Mouse (Mus musculus) heart, embryonic 13.5 days (tissue): ENCODE results near the gene Manbal. TPM values are rescaled to one million over a fixed set of nuclear protein-coding genes. Genes with fewer than 3 reads are reported as not detected.

Experiments used
- ATAC-seq: fragments of 200-750 bp; cut with Nextera tagmentation; 2 replicates; pipeline ENCODE4 v1.8.0; 2017; ENCODE audit warnings: moderate TSS enrichment; ENCODE audit not compliant: insufficient number of reproducible peaks, low FRiP score, low TSS enrichment; ENCODE audit errors: extremely low read depth
- H3K27ac ChIP-seq: fragments of 300-500 bp; sonication (generic); replicated peaks from 2 replicates; pipeline ENCODE4 v1.5.1; 2015; ENCODE audit warnings: moderate library complexity, mild to moderate bottlenecking, inconsistent platforms
- H3K27me3 ChIP-seq: fragments of 300-500 bp; sonication (generic); replicated peaks from 2 replicates; pipeline ENCODE4 v1.6.1; 2015; ENCODE audit warnings: mild to moderate bottlenecking, inconsistent platforms
- H3K36me3 ChIP-seq: fragments of 300-500 bp; sonication (generic); 2 replicates; pipeline ENCODE4 v1.6.1; 2015; ENCODE audit warnings: mild to moderate bottlenecking, inconsistent platforms
- H3K4me1 ChIP-seq: fragments of 300-500 bp; sonication (generic); 2 replicates; pipeline ENCODE4 v1.6.1; 2015; ENCODE audit warnings: inconsistent platforms
- H3K4me2 ChIP-seq: fragments of 300-500 bp; sonication (generic); 2 replicates; pipeline ENCODE4 v1.6.1; 2015; ENCODE audit warnings: inconsistent platforms, mild to moderate bottlenecking, moderate library complexity
- H3K4me3 ChIP-seq: fragments of 300-500 bp; sonication (generic); 2 replicates; pipeline ENCODE4 v1.5.1; 2015; ENCODE audit warnings: moderate library complexity, mild to moderate bottlenecking, inconsistent platforms
- H3K9ac ChIP-seq: fragments of 300-500 bp; sonication (generic); 2 replicates; pipeline ENCODE4 v1.6.1; 2015; ENCODE audit warnings: inconsistent platforms, mild to moderate bottlenecking, moderate library complexity
- H3K9me3 ChIP-seq: fragments of 300-500 bp; sonication (generic); 2 replicates; pipeline ENCODE4 v1.6.1; 2016; ENCODE audit warnings: inconsistent platforms
- WGBS: fragments of 180-500 bp; shearing (Covaris S2); methylation state at CpG from one replicate; pipeline ENCODE4 v1.1.7; 2015; ENCODE audit warnings: mixed read lengths; 5-methylcytosine and 5-hydroxymethylcytosine counted together
- polyA plus RNA-seq: library from polyadenylated mRNA; unstranded; fragments of >200 nt; fragmentation: Nextera tagmentation; extraction: Ambion mirVana; gene quantifications from 2 replicates; pipeline ENCODE4 v1.2.1, GENCODE M21; 2015

Manbal gene
- polyA plus RNA-seq, 1 experiment from 2014 or later: 65.4 TPM

GRCm38 (mm10) chr2:157395371-157395770, 28.0 kb downstream of the Manbal start:
- no peak overlapping the region for H3K4me3 ChIP-seq
- H3K27me3 ChIP-seq: no peaks in the 10 kb centered on the region
- H3K9ac ChIP-seq: no peak overlapping the region
- H3K4me1 ChIP-seq: 0 out of 2 replicates have a peak, but pooled peaks cover under 1% of the 10 kb centered on the region
- ATAC-seq: no peak
- H3K4me2 ChIP-seq: no peak overlapping the region
- peaks cover 49% of the 10 kb centered on the region for H3K36me3 ChIP-seq
- WGBS: 60% methylated on average over 5 of the region's 5 CpGs
- no peaks in the 10 kb centered on the region; the same call in 1 of the 2 replicates for H3K9me3 ChIP-seq
- H3K27ac ChIP-seq: no peak overlapping the region

- H3K4me3 ChIP-seq: no peak overlapping the region
- no peaks in the 10 kb centered on the region for H3K4me1 ChIP-seq
- 56% methylated on average over 13 of the region's 13 CpGs for WGBS
- H3K4me2 ChIP-seq: no peak overlapping the region
- no peaks in the 10 kb centered on the region; the same call in 1 of the 2 replicates for H3K9me3 ChIP-seq
- no peak for ATAC-seq
- no peak overlapping the region for H3K9ac ChIP-seq
- H3K27me3 ChIP-seq: no peaks in the 10 kb centered on the region
- peaks cover 49% of the 10 kb centered on the region for H3K36me3 ChIP-seq
- H3K27ac ChIP-seq: no peak overlapping the region
Observed at GRCm38 (mm10) chr2:157395960-157396359, 28.6 kb downstream of the Manbal start.

- Histone ChIP-seq H3K4me2 (no peak overlapping the region), H3K27ac (no peak overlapping the region), H3K4me1 (no peaks in the 10 kb centered on the region), H3K9me3 (no peaks in the 10 kb centered on the region; the same call in 1 of the 2 replicates), H3K27me3 (no peaks in the 10 kb centered on the region), H3K4me3 (no peak overlapping the region), H3K9ac (no peak overlapping the region), H3K36me3 (peaks cover 43% of the 10 kb centered on the region)
- WGBS: 88% methylated on average over 4 of the region's 4 CpGs
- no peak for ATAC-seq
Observed at GRCm38 (mm10) chr2:157397376-157397775, 30.0 kb downstream of the Manbal start.

GRCm38 (mm10) chr2:157398539-157398938, 31.1 kb downstream of the Manbal start:
- no peak overlapping the region for H3K27ac ChIP-seq
- ATAC-seq: no peak
- H3K27me3 ChIP-seq: no peaks in the 10 kb centered on the region
- H3K36me3 ChIP-seq: peaks cover 37% of the 10 kb centered on the region
- H3K4me1 ChIP-seq: no peaks in the 10 kb centered on the region
- H3K4me2 ChIP-seq: no peak overlapping the region
- H3K4me3 ChIP-seq: no peak overlapping the region
- WGBS: 94% methylated on average over 4 of the region's 4 CpGs
- H3K9ac ChIP-seq: no peak overlapping the region
- H3K9me3 ChIP-seq: no peaks in the 10 kb centered on the region; the same call in 1 of the 2 replicates

- no peaks in the 10 kb centered on the region for H3K4me1 ChIP-seq
- H3K36me3 ChIP-seq: peaks cover 33% of the 10 kb centered on the region
- H3K9me3 ChIP-seq: no peaks in the 10 kb centered on the region; the same call in 1 of the 2 replicates
- 87% methylated on average over 10 of the region's 10 CpGs for WGBS
- no peak overlapping the region for H3K9ac ChIP-seq
- no peak overlapping the region for H3K27ac ChIP-seq
- H3K27me3 ChIP-seq: no peaks in the 10 kb centered on the region
- ATAC-seq: no peak
- no peak overlapping the region for H3K4me3 ChIP-seq
- H3K4me2 ChIP-seq: no peak overlapping the region
Observed at GRCm38 (mm10) chr2:157399797-157400196, 32.4 kb downstream of the Manbal start.

- H3K9ac ChIP-seq: no peak overlapping the region
- no peak for ATAC-seq
- no peaks in the 10 kb centered on the region for H3K27me3 ChIP-seq
- WGBS: 88% methylated on average over 6 of the region's 6 CpGs
- no peak overlapping the region for H3K4me3 ChIP-seq
- no peak overlapping the region for H3K27ac ChIP-seq
- no peak overlapping the region for H3K4me2 ChIP-seq
- H3K9me3 ChIP-seq: no peaks in the 10 kb centered on the region; the same call in 1 of the 2 replicates
- no peaks in the 10 kb centered on the region for H3K4me1 ChIP-seq
- H3K36me3 ChIP-seq: peaks cover 33% of the 10 kb centered on the region
Observed at GRCm38 (mm10) chr2:157400491-157400890, 33.1 kb downstream of the Manbal start.

GRCm38 (mm10) chr2:157401261-157401660, 33.9 kb downstream of the Manbal start:
- H3K4me1 ChIP-seq: no peaks in the 10 kb centered on the region
- ATAC-seq: no peak
- peaks cover 26% of the 10 kb centered on the region for H3K36me3 ChIP-seq
- no peaks in the 10 kb centered on the region for H3K27me3 ChIP-seq
- no peak overlapping the region for H3K9ac ChIP-seq
- 85% methylated on average over 2 of the region's 2 CpGs for WGBS
- no peaks in the 10 kb centered on the region; the same call in 1 of the 2 replicates for H3K9me3 ChIP-seq
- H3K27ac ChIP-seq: no peak overlapping the region
- H3K4me3 ChIP-seq: no peak overlapping the region
- H3K4me2 ChIP-seq: no peak overlapping the region

GRCm38 (mm10) chr2:157407596-157407995, 40.2 kb downstream of the Manbal start:
- Histone ChIP-seq H3K4me3 (no peak overlapping the region), H3K27ac (no peak overlapping the region), H3K4me2 (no peak overlapping the region), H3K36me3 (no peaks in the 10 kb centered on the region), H3K4me1 (peaks cover 8% of the 10 kb centered on the region; the same call in 1 of the 2 replicates), H3K9me3 (no peaks in the 10 kb centered on the region), H3K27me3 (no peaks in the 10 kb centered on the region), H3K9ac (no peak overlapping the region)
- WGBS: 72% methylated on average over 7 of the region's 7 CpGs
- ATAC-seq: no peak

- H3K27ac ChIP-seq: no peak overlapping the region
- no peaks in the 10 kb centered on the region for H3K36me3 ChIP-seq
- 69% methylated on average over 12 of the region's 12 CpGs for WGBS
- no peaks in the 10 kb centered on the region for H3K27me3 ChIP-seq
- H3K4me3 ChIP-seq: no peak overlapping the region
- no peak for ATAC-seq
- peaks cover 8% of the 10 kb centered on the region; the same call in 1 of the 2 replicates for H3K4me1 ChIP-seq
- H3K9me3 ChIP-seq: no peaks in the 10 kb centered on the region
- no peak overlapping the region for H3K4me2 ChIP-seq
- no peak overlapping the region for H3K9ac ChIP-seq
Observed at GRCm38 (mm10) chr2:157409793-157410533, 42.6 kb downstream of the Manbal start.

GRCm38 (mm10) chr2:157411151-157411693, 43.8 kb downstream of the Manbal start:
- no peak for ATAC-seq
- 57% methylated on average over 6 of the region's 6 CpGs for WGBS

GRCm38 (mm10) chr2:157412497-157412896, 45.1 kb downstream of the Manbal start:
- H3K36me3 ChIP-seq: no peaks in the 10 kb centered on the region
- 74% methylated on average over 7 of the region's 7 CpGs for WGBS
- no peak overlapping the region for H3K9ac ChIP-seq
- no peaks in the 10 kb centered on the region for H3K27me3 ChIP-seq
- no peak overlapping the region for H3K4me3 ChIP-seq
- H3K4me1 ChIP-seq: peaks cover 8% of the 10 kb centered on the region; the same call in 1 of the 2 replicates
- ATAC-seq: no peak
- no peaks in the 10 kb centered on the region for H3K9me3 ChIP-seq
- H3K4me2 ChIP-seq: no peak overlapping the region
- no peak overlapping the region for H3K27ac ChIP-seq

More at GRCm38 (mm10) chr2:157411151-157411693, 43.8 kb downstream of the Manbal start:
- H3K4me1 ChIP-seq: peaks cover 8% of the 10 kb centered on the region; the same call in 1 of the 2 replicates
- H3K9ac ChIP-seq: no peak overlapping the region
- no peaks in the 10 kb centered on the region for H3K36me3 ChIP-seq
- no peaks in the 10 kb centered on the region for H3K27me3 ChIP-seq
- no peaks in the 10 kb centered on the region for H3K9me3 ChIP-seq
- H3K4me2 ChIP-seq: no peak overlapping the region
- H3K27ac ChIP-seq: no peak overlapping the region
- no peak overlapping the region for H3K4me3 ChIP-seq
